Mouse (Mus musculus) heart, embryonic 11.5 days (tissue): ENCODE data around the gene Ntn5. TPM values are rescaled to one million over a fixed set of nuclear protein-coding genes. Genes with fewer than 3 reads are reported as not detected.

Experiments
- ATAC-seq: fragments of 200-750 bp; cut with Nextera tagmentation; replicated peaks from 2 replicates; pipeline ENCODE4 v1.8.0; 2017; ENCODE audit warnings: moderate library complexity; ENCODE audit not compliant: insufficient number of reproducible peaks, low FRiP score, low TSS enrichment
- H3K27ac ChIP-seq: fragments of 300-500 bp; sonication (generic); 2 replicates; pipeline ENCODE4 v1.5.1; 2014; ENCODE audit warnings: mild to moderate bottlenecking, low read depth, low read length
- H3K27me3 ChIP-seq: fragments of 300-500 bp; sonication (generic); 2 replicates; pipeline ENCODE4 v1.6.1; 2014; ENCODE audit warnings: mild to moderate bottlenecking, low read length, mixed read lengths; ENCODE audit not compliant: control insufficient read depth, insufficient read depth
- H3K36me3 ChIP-seq: fragments of 300-500 bp; sonication (generic); 2 replicates; pipeline ENCODE4 v1.6.1; 2014; ENCODE audit warnings: mild to moderate bottlenecking, low read length, moderate library complexity, mixed read lengths; ENCODE audit not compliant: control insufficient read depth, insufficient read depth
- H3K4me1 ChIP-seq: fragments of 300-500 bp; sonication (generic); 2 replicates; pipeline ENCODE4 v1.6.1; 2014; ENCODE audit warnings: low read length; ENCODE audit not compliant: control insufficient read depth, insufficient read depth
- H3K4me2 ChIP-seq: fragments of 300-500 bp; sonication (generic); 2 replicates; pipeline ENCODE4 v1.6.1; 2014; ENCODE audit warnings: mild to moderate bottlenecking, moderate library complexity
- H3K4me3 ChIP-seq: fragments of 300-500 bp; sonication (generic); 2 replicates; pipeline ENCODE4 v1.5.1; 2014; ENCODE audit warnings: low read depth, low read length
- H3K9ac ChIP-seq: fragments of 300-500 bp; sonication (generic); 2 replicates; pipeline ENCODE4 v1.6.1; 2014; ENCODE audit warnings: mild to moderate bottlenecking, low read depth, low read length, moderate library complexity
- H3K9me3 ChIP-seq: fragments of 300-500 bp; sonication (generic); replicated peaks from 2 replicates; pipeline ENCODE4 v1.6.1; 2016; ENCODE audit warnings: low read length; ENCODE audit not compliant: control insufficient read depth
- WGBS: fragments of 180-500 bp; shearing (Covaris S2); extraction: QIAGEN DNeasy Blood & Tissue Kit; methylation state at CpG from one replicate; pipeline ENCODE4 v1.1.7; 2014; ENCODE audit not compliant: insufficient replicate concordance; 5-methylcytosine and 5-hydroxymethylcytosine counted together
- polyA plus RNA-seq: library from polyadenylated mRNA; unstranded; fragments of >200 nt; fragmentation: Nextera tagmentation; extraction: Ambion mirVana; gene quantifications from 2 replicates; pipeline ENCODE4 v1.2.1, GENCODE M21; 2014

The Ntn5 gene
- polyA plus RNA-seq, 1 experiment from 2014 or later: not detected

DNA sequence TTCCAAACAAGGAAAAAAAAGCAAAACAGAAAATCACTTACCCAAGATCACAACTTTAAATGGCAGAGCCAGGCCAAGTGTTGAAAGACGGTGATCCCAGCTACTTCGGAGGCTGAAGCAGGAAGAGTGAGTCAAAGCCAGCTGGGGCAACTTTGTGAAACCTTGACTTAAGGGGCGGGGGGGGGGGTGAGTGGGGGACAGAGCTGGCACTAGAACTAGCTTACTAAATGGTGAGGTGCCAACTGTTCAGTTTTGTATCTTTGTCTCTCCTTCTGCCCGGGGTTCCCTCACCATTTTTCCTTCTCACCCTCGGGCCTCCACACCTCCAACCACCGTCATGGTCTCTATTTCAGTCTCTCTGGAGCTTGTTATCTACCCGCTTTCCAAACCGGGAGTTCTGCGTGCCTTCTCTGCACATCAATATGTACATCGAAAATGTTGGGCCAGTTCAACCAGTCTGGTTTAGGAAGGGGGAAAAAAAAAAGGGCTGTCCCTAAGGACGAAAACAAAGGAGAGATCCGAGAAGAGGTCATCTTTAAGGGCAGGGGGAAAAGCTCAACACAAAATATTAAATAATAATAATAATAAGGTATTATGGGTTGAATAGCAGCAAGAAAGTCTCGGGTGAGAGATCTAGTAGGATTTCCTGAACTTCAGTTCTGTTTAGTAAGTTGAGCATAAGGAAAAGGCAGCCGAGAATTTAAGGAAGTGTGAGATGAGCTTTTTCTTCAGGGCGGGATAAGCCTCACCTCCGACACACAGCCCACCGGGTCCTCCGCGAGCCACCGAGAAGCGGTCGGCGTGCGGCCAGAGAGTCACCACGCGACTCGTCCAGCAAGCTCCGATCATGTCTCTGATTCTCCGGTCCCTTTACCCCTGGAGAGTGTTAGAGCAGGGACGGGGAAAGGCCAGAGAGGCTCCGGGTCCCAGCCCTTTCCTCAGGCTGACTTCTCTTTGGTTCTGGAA lies 33.4 kb downstream of the Ntn5 start:
- Histone ChIP-seq H3K9ac (peak overlapping the region; percentile 93), H3K4me3 (peak overlapping the region; percentile 97), H3K27ac (peak overlapping the region; percentile 91), H3K36me3 (peaks cover 28% of the 10 kb centered on the region), H3K4me1 (peaks cover 41% of the 10 kb centered on the region), H3K27me3 (no peaks in the 10 kb centered on the region), H3K9me3 (no peaks in the 10 kb centered on the region), H3K4me2 (peak overlapping the region; percentile 96)
- ATAC-seq: peak; percentile 29
- 8% methylated on average over 31 of the region's 31 CpGs for WGBS

DNA sequence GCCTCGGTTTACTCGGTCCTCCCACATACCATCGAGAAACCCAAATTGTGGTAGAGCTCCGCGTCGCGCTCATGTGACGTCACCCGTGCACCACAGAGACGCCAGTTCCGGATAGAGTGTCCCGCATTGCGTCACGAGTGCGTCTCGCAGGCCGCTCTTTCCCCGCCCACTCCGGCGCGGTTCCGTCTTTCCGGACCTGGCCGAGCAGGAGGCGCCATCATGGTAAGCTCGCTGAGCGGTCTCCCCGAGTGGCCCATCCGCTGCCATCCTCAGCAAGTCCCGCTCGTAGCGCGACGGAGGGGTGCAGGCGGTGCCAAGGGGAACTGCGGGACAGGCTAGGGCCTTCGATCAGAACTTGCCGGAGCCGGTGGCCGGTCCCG lies 34.1 kb downstream of the Ntn5 start, which contains the start of gene Sphk2:
TSS of gene Sphk2 (minus strand) at position 85 of the 380 bp plus-strand sequence.
- H3K9ac ChIP-seq: peak within 1 kb of the TSS; percentile 99
- H3K27ac ChIP-seq: peak within 1 kb of the TSS; percentile 91
- whole genome bisulfite sequencing: 1% methylated on average over 41 of the region's 41 CpGs
- H3K4me3 ChIP-seq: peak within 1 kb of the TSS; percentile 97
- no peaks in the 10 kb centered on the region for H3K9me3 ChIP-seq
- peaks cover 41% of the 10 kb centered on the region for H3K4me1 ChIP-seq
- peak within 1 kb of the TSS; percentile 96 for H3K4me2 ChIP-seq
- peak; percentile 70 for ATAC-seq
- peaks cover 23% of the 10 kb centered on the region for H3K36me3 ChIP-seq
- no peaks in the 10 kb centered on the region for H3K27me3 ChIP-seq

DNA sequence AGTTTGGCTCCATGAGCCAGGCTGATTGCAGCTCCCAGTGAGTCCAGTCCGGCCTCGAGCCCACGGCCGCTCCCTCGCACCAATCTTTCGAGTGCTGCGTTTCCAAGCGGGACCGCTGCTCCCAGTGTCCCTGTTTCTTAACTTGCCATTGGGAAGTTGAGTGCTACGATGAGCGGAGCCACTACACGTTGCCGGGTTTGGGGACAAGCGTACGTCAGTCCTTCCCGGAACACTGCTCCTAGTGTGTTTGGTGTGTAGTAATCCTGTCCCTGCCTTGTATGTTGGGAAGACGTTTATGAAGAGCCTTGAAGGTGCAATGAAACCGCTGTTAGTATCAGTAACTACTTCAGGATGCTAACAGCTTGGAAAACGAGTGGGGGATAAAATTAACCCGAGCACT lies 34.5 kb downstream of the Ntn5 start:
- ATAC-seq: no peak
- H3K9me3 ChIP-seq: no peaks in the 10 kb centered on the region
- peak overlapping the region; percentile 97 for H3K4me3 ChIP-seq
- peak overlapping the region; percentile 96 for H3K4me2 ChIP-seq
- H3K27ac ChIP-seq: peak overlapping the region; percentile 91
- peaks cover 23% of the 10 kb centered on the region for H3K36me3 ChIP-seq
- H3K9ac ChIP-seq: peak overlapping the region; percentile 99
- H3K4me1 ChIP-seq: peaks cover 41% of the 10 kb centered on the region
- WGBS: under 1% methylated on average over 20 of the region's 20 CpGs
- no peaks in the 10 kb centered on the region for H3K27me3 ChIP-seq

DNA sequence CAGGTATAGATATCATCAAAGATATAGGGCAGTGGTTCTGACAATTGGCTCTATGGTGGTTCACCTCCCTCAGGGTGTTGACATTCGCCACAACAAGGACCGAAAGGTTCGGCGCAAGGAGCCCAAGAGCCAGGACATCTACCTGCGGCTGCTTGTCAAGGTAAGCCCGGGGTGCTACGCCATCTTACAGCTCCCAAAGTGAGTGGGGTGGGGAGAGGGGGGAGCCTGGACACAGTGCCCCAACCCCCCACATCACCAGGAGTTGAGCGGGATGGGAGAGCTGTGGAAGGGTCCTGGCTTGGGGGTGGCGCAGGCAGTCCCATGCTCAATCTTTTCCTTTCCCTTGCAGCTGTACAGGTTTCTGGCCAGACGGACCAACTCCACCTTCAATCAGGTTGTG lies 35.4 kb downstream of the Ntn5 start:
- no peaks in the 10 kb centered on the region for H3K9me3 ChIP-seq

DNA sequence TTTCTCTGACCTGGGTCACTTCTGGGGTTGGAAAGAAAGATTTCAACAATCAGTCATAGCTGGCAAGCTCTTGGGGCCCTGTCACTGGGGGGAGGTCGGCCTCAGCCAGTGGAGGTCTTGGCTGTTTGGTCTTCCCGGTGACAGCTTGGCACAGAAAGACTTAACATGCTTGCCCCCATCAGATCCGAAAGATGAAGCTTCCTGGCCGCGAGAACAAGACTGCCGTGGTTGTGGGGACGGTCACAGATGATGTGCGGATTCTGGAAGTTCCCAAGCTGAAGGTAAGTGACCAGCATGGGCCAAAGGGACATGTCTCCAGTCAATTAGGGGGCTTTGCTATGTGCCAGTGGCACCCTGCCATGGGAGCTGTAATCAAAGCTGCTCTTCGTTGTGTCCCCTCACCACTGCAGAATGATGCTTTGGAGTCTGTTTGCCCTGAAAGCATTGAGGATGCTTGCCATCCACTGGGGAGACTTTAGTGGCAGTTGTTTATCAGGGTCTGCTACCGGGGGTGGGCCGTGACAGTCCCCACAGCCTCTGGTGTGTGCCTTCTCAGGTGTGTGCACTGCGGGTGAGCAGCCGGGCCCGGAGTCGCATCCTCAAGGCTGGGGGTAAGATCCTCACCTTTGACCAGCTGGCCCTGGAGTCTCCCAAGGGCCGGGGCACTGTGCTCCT lies 36.1 kb downstream of the Ntn5 start:
- H3K4me1 ChIP-seq: peaks cover 31% of the 10 kb centered on the region
- no peaks in the 10 kb centered on the region for H3K9me3 ChIP-seq
- H3K27ac ChIP-seq: no peak overlapping the region
- peak overlapping the region; percentile 96; the same call in 1 of the 2 replicates for H3K4me2 ChIP-seq
- H3K9ac ChIP-seq: 0 out of 2 replicates have a peak overlapping the region, but pooled peaks have one; percentile 5
- 92% methylated on average over 15 of the region's 16 CpGs for WGBS
- H3K36me3 ChIP-seq: peaks cover 33% of the 10 kb centered on the region
- H3K4me3 ChIP-seq: no peak overlapping the region
- H3K27me3 ChIP-seq: no peaks in the 10 kb centered on the region
- no peak for ATAC-seq

More for the DNA sequence above, 35.4 kb downstream of the Ntn5 start:
- no peak overlapping the region for H3K27ac ChIP-seq
- peak overlapping the region; percentile 97 for H3K4me3 ChIP-seq
- H3K9ac ChIP-seq: peak overlapping the region; percentile 99
- WGBS: 75% methylated on average over 10 of the region's 10 CpGs
- peak overlapping the region; percentile 96 for H3K4me2 ChIP-seq
- peaks cover 27% of the 10 kb centered on the region for H3K36me3 ChIP-seq
- ATAC-seq: no peak
- H3K27me3 ChIP-seq: no peaks in the 10 kb centered on the region
- peaks cover 37% of the 10 kb centered on the region for H3K4me1 ChIP-seq

DNA sequence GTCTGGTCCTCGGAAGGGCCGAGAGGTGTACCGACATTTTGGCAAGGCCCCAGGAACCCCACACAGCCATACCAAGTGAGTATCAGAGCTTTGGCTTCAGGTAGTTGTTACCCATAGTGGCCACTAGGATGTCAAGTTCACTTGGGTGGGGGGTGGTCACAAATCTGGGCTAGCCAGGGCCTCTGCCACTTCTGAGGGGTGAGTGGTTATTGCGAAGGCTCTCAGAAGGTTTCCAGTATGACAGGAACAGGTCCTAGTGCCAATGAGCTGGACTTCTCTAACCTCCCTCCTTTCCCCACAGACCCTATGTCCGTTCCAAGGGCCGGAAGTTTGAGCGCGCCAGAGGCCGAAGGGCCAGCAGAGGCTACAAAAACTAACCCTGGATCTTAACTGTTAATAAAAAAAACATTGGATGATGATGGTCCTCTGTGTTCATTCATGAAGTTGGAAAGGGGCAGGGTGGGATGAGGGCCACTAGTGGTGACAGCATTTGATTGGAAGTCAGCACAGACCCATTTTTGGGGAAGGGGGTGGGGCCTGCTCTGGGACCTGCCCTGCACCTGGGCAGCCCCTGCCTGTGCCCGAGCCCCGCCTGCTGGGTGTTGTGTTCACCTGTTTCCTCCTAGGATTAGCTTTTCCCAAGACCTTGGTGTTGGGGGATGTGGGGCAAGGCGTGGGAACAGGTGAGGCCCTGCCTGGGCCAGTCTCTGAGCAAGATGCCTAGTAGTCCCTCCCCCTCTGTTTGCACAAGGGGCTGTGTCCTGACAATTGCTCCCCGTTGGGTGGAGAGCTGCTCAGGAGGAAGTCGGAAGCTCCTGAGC lies 36.8 kb downstream of the Ntn5 start, which contains the start of gene Fam83e:
TSS of gene Fam83e (plus strand) at position 800 of the 821 bp plus-strand sequence.
- no peak within 1 kb of the TSS for H3K27ac ChIP-seq
- 0 out of 2 replicates have a peak within 1 kb of the TSS, but pooled peaks have one; percentile 22 for H3K9ac ChIP-seq
- no peak within 1 kb of the TSS for H3K4me3 ChIP-seq
- 84% methylated on average over 14 of the region's 14 CpGs for WGBS
- no peaks in the 10 kb centered on the region for H3K9me3 ChIP-seq
- H3K36me3 ChIP-seq: peaks cover 38% of the 10 kb centered on the region
- H3K4me1 ChIP-seq: peaks cover 28% of the 10 kb centered on the region
- ATAC-seq: no peak
- no peak within 1 kb of the TSS for H3K4me2 ChIP-seq
- no peaks in the 10 kb centered on the region for H3K27me3 ChIP-seq

DNA sequence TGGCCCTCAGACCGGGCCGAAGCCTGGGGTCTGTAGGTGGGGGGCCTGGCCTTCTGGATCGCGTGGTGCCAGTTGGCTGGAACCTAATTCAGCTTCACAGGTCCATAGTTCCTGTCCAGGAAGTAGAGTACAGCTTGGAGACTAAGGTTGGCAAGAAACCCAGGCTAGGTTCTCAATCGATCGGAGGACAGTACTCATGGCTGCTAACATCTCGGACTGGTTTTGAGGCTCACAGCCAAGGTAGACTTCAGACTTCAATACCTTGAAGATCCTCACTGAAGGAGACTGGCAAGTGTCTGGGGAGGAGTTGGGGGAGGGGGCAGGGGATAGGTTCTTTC lies 37.4 kb downstream of the Ntn5 start:
- no peak for ATAC-seq
- Histone ChIP-seq H3K4me1 (peaks cover 23% of the 10 kb centered on the region), H3K27ac (no peak overlapping the region), H3K9me3 (no peaks in the 10 kb centered on the region), H3K36me3 (peaks cover 38% of the 10 kb centered on the region), H3K4me2 (no peak overlapping the region), H3K4me3 (no peak overlapping the region), H3K27me3 (no peaks in the 10 kb centered on the region), H3K9ac (no peak overlapping the region)
- 72% methylated on average over 7 of the region's 7 CpGs for WGBS
